Mouse (Mus musculus) small intestine, adult 2 months (tissue): Measurements from ENCODE around the gene Mdfi. TPM values are rescaled to one million over a fixed set of nuclear protein-coding genes. Genes with fewer than 3 reads are reported as not detected.

ENCODE experiments used
- H3K27ac ChIP-seq: fragments of 200-500 bp; 2 replicates; pipeline ENCODE4 v1.5.1; 2012; ENCODE audit warnings: low read depth, low read length, control low read depth, inconsistent platforms; ENCODE audit not compliant: insufficient read depth
- H3K27me3 ChIP-seq: fragments of 200-500 bp; 2 replicates; pipeline ENCODE4 v1.6.1; 2012; ENCODE audit warnings: mild to moderate bottlenecking, moderate library complexity, low read length, inconsistent platforms; ENCODE audit not compliant: control insufficient read depth, insufficient read depth
- H3K36me3 ChIP-seq: fragments of 200-500 bp; 2 replicates; pipeline ENCODE4 v1.6.1; 2012; ENCODE audit warnings: mild to moderate bottlenecking, low read length, control low read depth, inconsistent platforms; ENCODE audit not compliant: control insufficient read depth, insufficient read depth
- H3K4me1 ChIP-seq: fragments of 200-500 bp; 2 replicates; pipeline ENCODE4 v1.6.1; 2012; ENCODE audit warnings: low read length, inconsistent platforms, mixed read lengths; ENCODE audit not compliant: control insufficient read depth, insufficient read depth, insufficient read length
- H3K4me3 ChIP-seq: fragments of 200-500 bp; 2 replicates; pipeline ENCODE4 v1.5.1; 2012; ENCODE audit warnings: low read depth, mild to moderate bottlenecking, control low read depth, inconsistent platforms, low read length, moderate library complexity
- CTCF ChIP-seq: fragments of 200-500 bp; IDR thresholded peaks from 2 replicates; pipeline ENCODE4 v1.5.1; 2012; ENCODE audit warnings: low read depth, mild to moderate bottlenecking, control low read depth, inconsistent platforms, low read length, moderate library complexity, mixed read lengths; ENCODE audit not compliant: insufficient replicate concordance, insufficient read length; ENCODE audit errors: extremely low read depth
- POLR2A ChIP-seq: fragments of 200-500 bp; IDR thresholded peaks from 2 replicates; pipeline ENCODE4 v1.6.1; 2012; ENCODE audit warnings: low read depth, mild to moderate bottlenecking, control low read depth, inconsistent platforms, low read length, moderate library complexity
- WGBS: fragments of 180-500 bp; shearing (Covaris S2); methylation state at CpG from one replicate; pipeline ENCODE4 v1.1.7; 2018; 5-methylcytosine and 5-hydroxymethylcytosine counted together
- polyA plus RNA-seq: library from polyadenylated mRNA; depleted of rRNA; stranded (reverse); fragments of >200 nt; gene quantifications from 2 replicates; pipeline ENCODE4 v1.2.3, GENCODE M21; 2012

Mdfi gene
- polyA plus RNA-seq, 1 experiment: 7.3 TPM

- Histone ChIP-seq H3K4me1 (peaks cover 9% of the 10 kb centered on the region), H3K36me3 (no peaks in the 10 kb centered on the region), H3K27me3 (no peaks in the 10 kb centered on the region), H3K27ac (no peak overlapping the region), H3K4me3 (no peak overlapping the region)
- 54% methylated on average over 11 of the region's 11 CpGs for WGBS
- no peak for TF ChIP-seq POLR2A
- TF ChIP-seq CTCF: no peak
These were observed 11.1 kb upstream of the Mdfi start for GRCm38 (mm10) chr17:47845609-47846008.

DNA sequence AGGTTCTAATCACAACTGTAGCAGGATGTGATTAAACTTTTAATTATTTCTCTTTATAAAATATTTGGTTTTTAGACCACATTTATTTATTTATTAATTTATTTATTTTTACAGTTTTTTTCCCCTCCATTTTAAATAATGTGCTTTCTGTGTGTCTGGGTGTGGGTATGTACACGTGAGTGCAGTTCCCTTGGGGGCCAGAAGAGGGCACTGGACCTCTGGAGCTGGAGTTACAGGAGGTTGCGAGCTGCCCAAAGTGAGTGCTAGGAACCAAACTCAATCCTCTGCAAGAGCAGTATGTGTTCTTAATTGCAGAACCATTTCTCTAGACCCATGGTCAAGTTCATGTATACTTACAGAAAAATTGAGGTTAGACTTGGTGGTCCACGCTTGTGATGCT, 9.0 kb upstream of the Mdfi start:
- Histone ChIP-seq H3K27me3 (no peaks in the 10 kb centered on the region), H3K36me3 (no peaks in the 10 kb centered on the region), H3K4me3 (no peak overlapping the region), H3K27ac (no peak overlapping the region), H3K4me1 (peaks cover 9% of the 10 kb centered on the region)
- TF ChIP-seq CTCF (peak; percentile 25; the same call in 1 of the 2 replicates), POLR2A (no peak)
- WGBS: 95% methylated on average over 3 of the region's 3 CpGs

DNA sequence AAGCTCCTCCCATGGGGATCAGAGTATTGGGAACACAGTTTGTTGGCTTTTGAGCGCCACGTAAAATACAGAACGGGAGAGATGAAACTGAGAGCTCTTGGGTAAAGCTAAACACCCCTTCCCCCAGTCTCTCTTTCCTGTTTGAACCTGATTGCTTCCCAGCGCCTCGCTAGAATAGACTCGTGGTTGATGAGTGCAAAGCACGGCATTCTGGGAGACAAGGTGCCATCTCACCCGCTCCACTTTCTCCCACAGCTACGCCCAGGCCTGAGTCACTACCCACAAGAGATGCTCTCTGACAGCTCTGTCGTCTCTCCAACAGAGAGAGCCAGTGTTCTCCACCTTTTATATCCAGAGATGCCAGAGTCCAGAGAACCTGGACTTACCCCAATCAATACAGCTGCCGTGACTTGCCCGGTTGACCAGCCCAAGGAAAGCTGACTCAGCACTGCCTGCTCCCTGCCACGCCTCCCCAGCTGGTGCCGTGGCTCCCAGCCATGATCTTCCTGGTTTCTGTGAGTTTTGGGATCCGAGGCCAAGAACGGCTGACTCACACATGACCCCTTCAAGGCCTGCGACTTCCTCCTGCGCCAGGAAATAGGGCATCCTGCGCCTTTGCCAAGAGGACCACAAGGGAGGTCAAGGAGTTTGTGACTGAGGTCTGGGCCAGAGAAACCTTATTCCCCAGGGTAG, 7.6 kb upstream of the Mdfi start:
- WGBS: 20% methylated on average over 19 of the region's 19 CpGs
- TF ChIP-seq CTCF (no peak), POLR2A (no peak)
- Histone ChIP-seq H3K4me1 (peaks cover 9% of the 10 kb centered on the region), H3K27ac (0 out of 2 replicates have a peak overlapping the region, but pooled peaks have one; percentile 2), H3K36me3 (no peaks in the 10 kb centered on the region), H3K4me3 (no peak overlapping the region), H3K27me3 (no peaks in the 10 kb centered on the region)

- Histone ChIP-seq H3K4me3 (no peak overlapping the region), H3K27me3 (no peaks in the 10 kb centered on the region), H3K36me3 (no peaks in the 10 kb centered on the region), H3K4me1 (peaks cover 9% of the 10 kb centered on the region), H3K27ac (no peak overlapping the region)
- TF ChIP-seq CTCF: no peak
- TF ChIP-seq POLR2A: no peak
- 73% methylated on average over 8 of the region's 8 CpGs for WGBS
These were observed 7.0 kb upstream of the Mdfi start for GRCm38 (mm10) chr17:47841521-47841920.

- whole genome bisulfite sequencing: 24% methylated on average over 6 of the region's 6 CpGs
- H3K27me3 ChIP-seq: peaks cover 21% of the 10 kb centered on the region
- H3K4me3 ChIP-seq: no peak overlapping the region
These were observed 3.3 kb upstream of the Mdfi start for GRCm38 (mm10) chr17:47837808-47838207.

DNA sequence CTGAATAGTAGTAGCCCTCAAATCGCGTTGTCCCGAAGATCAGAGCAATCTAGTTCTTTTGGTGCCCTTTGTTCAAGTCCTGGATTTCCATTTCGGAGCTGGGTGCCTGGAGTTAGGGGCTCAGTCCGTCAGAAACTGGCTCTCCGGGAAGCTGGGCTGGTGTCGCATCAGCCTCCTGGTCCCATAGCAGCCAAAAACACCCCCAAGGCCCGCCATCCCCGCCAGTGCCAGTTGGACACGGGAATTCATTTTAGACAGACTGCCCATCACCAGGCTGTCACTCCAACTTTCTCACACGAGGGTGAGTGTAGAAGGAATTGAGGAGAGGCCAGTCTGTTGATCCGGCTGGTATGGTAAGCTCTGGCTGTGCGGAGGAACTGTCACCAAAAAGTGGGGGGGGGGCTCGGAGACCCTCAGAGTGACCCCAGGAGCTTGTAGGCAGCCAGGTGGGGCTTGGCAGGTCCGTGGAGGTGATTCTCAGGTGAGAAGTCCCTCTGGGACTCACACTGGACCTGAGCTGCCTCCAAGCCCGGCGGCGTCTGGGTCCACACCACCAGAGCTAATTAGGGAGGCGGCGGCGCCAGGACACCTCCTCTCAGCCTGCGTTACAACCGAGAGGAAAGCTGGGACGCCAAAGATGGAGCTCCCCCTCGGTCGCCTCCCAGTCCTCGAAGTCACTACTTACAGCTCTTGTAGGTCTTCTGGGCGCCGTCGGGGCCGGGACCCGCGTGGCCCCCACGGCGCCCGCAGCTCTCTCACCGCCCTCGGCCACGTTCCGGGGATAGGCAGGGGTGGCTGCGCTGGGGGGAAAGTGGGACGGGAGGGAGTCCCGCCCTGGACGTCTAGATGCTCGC, 636 bp downstream of the Mdfi start:
- peaks cover 7% of the 10 kb centered on the region for H3K4me1 ChIP-seq
- H3K36me3 ChIP-seq: no peaks in the 10 kb centered on the region
- 1% methylated on average over 45 of the region's 45 CpGs for WGBS
- H3K27me3 ChIP-seq: peaks cover 25% of the 10 kb centered on the region
- peak overlapping the region; percentile 67 for H3K4me3 ChIP-seq
- no peak overlapping the region for H3K27ac ChIP-seq
- TF ChIP-seq POLR2A: no peak
- TF ChIP-seq CTCF: no peak

More at GRCm38 (mm10) chr17:47837808-47838207, 3.3 kb upstream of the Mdfi start:
- peaks cover 15% of the 10 kb centered on the region for H3K4me1 ChIP-seq
- no peak for TF ChIP-seq CTCF
- TF ChIP-seq POLR2A: no peak
- H3K36me3 ChIP-seq: no peaks in the 10 kb centered on the region
- no peak overlapping the region for H3K27ac ChIP-seq

- Histone ChIP-seq H3K36me3 (no peaks in the 10 kb centered on the region), H3K27ac (no peak overlapping the region), H3K27me3 (peaks cover 25% of the 10 kb centered on the region), H3K4me1 (peaks cover 7% of the 10 kb centered on the region), H3K4me3 (peak overlapping the region; percentile 67)
- TF ChIP-seq POLR2A (no peak), CTCF (no peak)
- 2% methylated on average over 43 of the region's 45 CpGs for WGBS
These were observed 1.4 kb downstream of the Mdfi start for GRCm38 (mm10) chr17:47833029-47833627.
